Mouse (Mus musculus) testis, adult 2 months (tissue): ENCODE measurements at regions not wholly inside any gene's neighbourhood (a gene's known extent, or its start where the extent isn't known, plus 50 kb on each side); places are given as distances from the start of the nearest gene placed in this dataset.

Experiments used
- CTCF ChIP-seq: fragments of 200-500 bp; IDR thresholded peaks from 2 replicates; pipeline ENCODE4 v1.5.1; 2012; ENCODE audit warnings: low read depth, mild to moderate bottlenecking, inconsistent platforms, low read length, moderate library complexity; ENCODE audit not compliant: control insufficient read depth, insufficient read depth, insufficient replicate concordance
- POLR2A ChIP-seq: fragments of 200-500 bp; IDR thresholded peaks from 2 replicates; pipeline ENCODE4 v1.6.1; 2012; ENCODE audit warnings: low read depth, mild to moderate bottlenecking, inconsistent platforms, low read length, moderate library complexity; ENCODE audit not compliant: control insufficient read depth

- no peak for TF ChIP-seq POLR2A
- TF ChIP-seq CTCF = no peak
These were observed 102.6 kb upstream of the Myocd start for GRCm38 (mm10) chr11:65372309-65372811.
